Mouse (Mus musculus) right cerebral cortex, postnatal 10 days (tissue): ENCODE results near the gene 5730409E04Rik.
A peak's percentile ranks its signal among the peaks of the same experiment; 100 is the strongest.

Source experiments
- DNase-seq, 2 experiments: peaks; one replicate each; pipeline ENCODE4 v3.0.0; 2021; ENCODE audit warnings: low spot score in 2 of 2

The 5730409E04Rik gene

DNA sequence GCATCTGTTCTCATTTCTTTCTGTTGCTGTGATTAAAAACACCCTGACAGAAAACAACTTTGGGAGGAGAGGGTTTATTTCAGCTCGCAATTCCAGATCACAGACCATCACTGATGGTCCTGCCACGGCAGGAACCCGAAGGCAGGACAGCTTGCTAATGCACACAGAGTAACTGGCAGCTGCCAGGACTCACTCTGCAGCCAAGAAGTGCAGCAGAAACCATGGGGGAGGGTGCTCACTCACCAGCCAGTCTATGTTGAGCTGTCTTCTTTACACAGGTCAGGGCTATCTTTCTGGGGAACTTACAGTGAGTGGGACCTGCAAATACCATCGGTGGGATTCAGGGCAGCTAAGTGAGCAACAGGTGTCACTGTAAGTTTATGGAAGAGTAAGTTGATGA, 27.8 kb downstream of the 5730409E04Rik start:
- DNase-seq, result no peak

DNA sequence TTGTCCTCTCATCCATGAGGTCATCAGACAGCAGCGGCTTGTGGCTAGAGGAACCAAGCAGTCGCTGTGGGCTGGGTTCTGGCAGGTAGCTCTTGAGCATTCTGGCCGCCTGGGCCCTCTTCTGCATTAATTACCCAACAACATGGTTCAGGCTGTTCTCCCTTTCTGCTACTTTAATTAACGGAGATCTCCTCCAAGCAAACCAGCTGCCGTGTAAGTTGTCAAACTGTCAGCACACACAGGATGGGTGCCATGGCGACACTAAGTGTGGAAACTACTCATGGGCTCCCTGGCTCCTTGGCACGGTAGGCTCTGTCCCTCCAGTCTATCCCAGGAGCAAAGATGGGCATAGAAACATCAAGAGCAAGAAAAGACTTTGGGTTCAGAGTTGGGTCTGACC, 29.7 kb downstream of the 5730409E04Rik start:
- DNase-seq, result peak; percentile 42 to 70

DNA sequence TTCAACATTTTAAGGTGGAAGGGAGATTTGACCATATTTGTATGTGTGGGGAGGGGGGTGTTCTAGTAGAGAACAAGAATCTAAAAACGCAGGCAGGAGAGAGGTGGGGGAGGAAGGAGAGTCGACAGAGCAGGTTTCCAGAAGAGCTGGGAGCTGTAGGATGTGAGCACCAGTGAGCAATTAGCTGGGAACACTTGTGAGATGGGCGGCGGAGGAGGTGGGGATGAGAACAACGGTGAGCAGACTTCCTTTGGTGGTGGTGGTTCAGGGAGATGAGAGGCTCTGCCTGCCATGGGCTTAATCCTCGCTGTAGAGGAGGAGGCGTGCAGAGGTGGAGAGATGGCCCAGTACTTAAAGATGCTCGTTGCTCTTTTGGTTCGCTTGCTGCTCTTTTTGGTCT, 32.3 kb downstream of the 5730409E04Rik start:
- DNase-seq, result peak; percentile 35 to 37

DNA sequence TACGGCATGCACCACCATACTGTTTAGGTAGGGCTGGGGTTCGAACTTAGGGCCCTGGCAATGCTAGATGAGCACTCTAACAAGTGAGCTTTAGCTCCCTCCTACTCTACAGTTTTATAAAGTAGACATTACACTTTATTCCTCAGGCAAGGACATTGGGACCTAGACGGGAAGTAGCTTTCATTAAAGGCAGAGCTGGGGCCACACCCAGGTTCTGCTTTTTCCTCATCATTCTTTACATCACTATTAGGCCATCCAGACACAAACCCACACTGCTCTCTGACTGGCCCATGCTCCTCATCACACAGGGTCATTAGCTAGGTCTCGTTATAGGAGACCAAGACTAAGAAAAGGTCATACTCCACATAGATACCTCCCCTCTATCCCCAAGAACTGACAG, 34.2 kb downstream of the 5730409E04Rik start:
- DNase-seq, result no peak

DNA sequence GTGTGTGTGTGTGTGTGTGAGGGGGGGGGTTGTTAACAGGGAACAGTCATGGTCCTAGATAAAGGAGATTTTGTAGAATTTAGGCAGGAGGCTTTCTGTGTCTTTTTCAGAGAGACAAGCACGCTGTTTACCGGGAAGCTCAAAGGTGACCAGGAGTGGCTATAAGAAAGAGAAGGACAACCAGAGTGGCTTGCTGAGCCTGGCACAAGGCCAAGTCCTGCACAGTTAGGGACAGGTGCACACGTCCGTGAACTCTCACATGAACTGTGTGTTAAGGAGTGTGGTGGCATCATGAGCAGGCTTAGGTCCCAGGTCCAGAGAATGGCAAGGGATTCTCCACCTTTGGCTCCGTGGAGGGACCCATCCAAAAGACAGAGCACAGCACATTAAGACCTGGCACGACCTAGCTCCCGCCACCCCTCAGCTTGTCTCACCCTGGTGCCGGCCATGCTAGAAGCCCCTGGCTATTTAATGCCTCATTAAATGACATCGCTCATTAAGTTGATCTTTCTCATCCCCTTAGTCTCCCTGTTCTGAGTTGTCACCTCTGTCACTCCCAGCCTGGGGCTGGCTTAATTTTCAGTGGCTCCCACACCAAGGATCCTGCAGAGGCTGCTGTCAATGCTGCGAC, 34.8 kb downstream of the 5730409E04Rik start:
- DNase-seq, result no peak

DNA sequence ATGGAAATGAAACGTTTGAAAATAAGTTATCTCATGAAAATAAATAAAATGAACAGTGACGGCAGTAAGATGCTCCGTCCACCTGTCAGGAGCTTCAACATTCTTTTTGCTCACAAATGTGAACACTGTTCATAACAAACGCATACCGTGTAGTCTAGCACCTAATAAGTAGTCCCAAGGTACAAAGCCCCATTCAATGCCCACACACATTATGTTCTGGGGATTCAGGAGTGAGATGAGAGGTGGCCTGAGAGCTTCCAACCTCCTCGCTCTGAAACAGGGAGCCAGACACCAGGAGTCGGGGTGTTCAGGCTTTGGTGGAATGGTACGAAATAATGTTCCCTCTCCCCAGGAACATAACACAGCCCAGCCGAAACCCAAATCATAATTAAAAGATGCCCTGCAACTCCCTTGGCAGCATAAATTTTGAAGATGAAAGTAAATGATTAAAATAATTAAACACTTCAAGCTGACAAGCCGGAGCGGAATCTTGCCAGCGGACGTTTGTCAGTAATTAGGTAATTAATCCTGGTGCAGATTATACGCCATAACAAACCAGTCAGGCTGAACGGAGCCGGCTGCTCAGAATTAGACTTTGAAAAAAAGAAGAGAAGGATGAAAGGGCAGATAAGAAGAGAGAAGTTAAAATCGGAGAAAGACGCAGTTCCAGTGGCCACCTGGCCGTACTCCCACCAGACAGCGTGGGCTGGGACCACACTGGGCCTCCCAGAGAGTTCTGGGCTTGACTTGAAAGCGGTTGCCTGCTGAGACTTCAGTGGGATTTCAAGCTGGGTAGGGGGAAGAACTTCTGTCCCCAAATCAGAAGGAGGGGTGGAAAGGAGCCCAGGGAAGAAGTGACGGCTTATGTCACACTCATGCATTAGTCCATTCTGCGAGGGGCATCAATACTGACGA, 38.6 kb downstream of the 5730409E04Rik start:
- DNase-seq, result peak; percentile 29 to 39

DNA sequence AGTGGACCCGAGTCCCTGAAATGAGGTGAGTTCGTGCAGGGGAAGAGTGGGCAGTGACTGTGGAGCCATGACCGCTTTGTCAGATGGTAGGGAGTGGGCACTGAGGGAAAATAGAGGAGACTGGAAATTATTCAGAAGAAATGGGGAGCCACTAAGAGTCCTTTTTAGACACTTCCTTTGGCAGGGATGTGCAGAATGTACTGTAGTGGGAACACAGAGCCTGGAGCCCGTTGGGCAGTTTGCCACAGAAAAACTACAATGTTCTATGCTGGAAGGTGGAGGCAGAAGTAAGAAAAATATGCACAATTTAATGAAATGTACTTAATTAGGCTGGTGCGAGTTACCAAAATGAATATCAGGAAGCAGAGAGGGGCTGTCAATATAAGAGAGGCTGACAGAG, 43.5 kb downstream of the 5730409E04Rik start:
- peak in 1 of 2 experiments; percentile 42 for DNase-seq

DNA sequence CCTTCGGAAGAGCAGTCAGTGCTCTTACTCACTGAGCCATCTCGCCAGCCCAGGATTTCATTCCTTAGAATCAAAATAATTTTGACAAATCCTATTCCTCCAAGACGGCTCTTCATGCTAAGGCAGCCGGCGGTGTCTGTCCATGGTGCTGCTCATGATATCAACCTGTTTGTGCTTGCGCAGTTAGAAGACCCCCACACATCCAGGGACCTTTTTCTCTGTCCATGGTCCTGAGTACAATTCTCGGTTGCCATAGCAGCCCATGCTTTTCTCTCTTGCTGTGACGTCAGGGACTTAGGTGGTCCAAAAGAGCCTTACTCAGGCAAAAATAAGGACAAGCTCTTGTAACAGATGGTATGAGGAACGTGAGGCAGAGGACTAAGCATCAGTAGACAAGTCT, 45.7 kb downstream of the 5730409E04Rik start:
- DNase-seq, result peak in 1 of 2 experiments; percentile 46

DNA sequence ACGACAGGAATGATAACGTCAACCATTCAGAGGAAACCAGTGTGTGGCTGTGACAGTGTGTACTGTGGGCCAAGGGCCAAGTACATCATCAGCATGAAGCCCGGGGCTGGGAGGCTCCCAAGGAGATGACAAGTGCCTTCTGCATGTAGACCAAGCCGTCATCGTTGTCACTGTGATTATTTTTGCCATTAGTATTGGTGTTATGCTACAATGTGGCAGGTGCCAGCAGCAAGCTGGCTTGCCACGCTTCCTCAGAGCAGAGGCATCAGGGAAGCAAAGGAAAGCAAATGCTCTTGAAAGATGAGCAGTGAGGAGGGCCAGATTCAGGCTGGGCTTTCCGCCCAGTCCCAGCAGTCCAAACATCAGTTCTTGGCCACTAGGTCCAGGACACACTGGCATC, 51.6 kb downstream of the 5730409E04Rik start:
- peak; percentile 49 to 51 for DNase-seq
